Mouse (Mus musculus): ENCODE data around the gene Exoc4.

Exoc4 gene

GRCm38 (mm10) chr6:34013469-34013868, 764.6 kb downstream of the Exoc4 start:
- DNase-seq (ENCODE audit: low read depth, low spot score): no peak

Measured in WW6 (cell line).